Mouse (Mus musculus) heart, adult 9 months (tissue): ENCODE results near the gene Ube2j1.

Source experiments
- DNase-seq, 2 experiments: peaks; one replicate each; pipeline ENCODE4 v3.0.0; 2022; ENCODE audit warnings: low spot score in 2 of 2

Gene Ube2j1

DNA sequence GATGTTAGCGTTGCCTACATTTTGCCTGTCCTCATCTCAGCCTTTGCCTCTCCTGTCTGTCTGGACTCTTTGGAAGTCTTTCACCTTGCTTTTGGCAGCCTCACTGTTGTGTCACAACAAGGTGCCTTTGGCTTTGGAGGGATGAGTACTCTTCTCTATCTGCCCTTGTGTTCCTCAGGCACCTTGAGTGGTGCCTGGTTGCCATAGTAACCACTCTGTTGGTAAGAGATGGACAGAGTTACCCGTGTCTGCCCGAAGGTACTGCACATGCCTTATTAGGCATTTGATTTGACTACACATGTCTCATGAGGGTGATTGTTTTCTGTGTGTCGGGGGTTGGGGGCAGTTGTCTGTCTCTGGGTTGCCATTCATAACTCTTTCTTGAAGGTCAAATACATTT is 18.7 kb upstream of the Ube2j1 start:
- DNase-seq: no peak

DNA sequence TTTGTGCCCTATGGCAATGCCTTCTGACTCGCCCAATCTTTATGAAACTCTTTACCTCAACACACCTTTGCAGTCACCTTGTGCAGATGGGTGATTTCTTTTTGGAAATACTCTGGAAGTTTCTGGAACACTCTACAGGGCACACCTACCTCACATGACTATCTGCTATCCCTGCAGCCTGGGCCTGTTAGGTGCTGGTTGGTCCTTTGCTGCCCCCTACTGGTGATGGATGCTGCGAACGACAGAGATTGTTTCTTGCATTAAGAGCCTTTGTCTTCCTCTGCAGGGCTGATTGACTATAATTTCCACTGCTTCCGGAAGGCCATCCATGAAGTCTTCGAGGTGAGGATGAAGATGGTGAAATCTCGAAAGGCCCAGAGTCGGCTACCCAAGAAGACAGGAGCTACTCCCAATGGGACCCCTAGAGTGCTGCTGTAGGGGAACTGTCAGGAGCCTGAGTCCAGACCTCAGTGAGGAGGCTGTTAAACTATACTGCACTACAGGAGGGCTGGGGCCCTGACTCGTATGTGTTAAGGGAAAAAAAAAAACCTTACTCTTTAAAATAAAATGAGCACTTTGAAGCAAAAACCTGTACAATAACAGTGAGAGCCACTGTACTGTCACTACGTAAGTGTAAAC is 12.7 kb upstream of the Ube2j1 start:
- DNase-seq: peak; percentile 61 to 85

DNA sequence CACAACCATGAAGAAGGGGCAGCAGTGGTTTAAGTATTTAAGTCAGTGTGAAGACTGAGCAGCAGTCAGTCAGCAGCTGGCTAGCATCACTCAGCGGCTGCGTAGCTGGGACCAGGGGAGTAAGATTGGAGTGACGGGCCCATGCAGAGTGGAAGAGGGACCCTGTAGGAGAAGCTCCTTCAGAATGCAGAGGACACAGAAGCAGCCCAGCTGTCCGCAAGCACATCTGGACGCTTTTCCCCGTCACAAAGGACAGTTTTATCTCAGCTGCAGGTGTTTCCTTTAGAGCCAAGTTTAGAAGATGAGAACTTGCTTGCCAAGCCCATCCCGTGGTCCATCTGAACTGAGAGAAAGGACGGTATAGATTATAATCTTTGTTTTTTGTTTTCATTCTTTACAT is 6.8 kb upstream of the Ube2j1 start:
- no peak for DNase-seq

DNA sequence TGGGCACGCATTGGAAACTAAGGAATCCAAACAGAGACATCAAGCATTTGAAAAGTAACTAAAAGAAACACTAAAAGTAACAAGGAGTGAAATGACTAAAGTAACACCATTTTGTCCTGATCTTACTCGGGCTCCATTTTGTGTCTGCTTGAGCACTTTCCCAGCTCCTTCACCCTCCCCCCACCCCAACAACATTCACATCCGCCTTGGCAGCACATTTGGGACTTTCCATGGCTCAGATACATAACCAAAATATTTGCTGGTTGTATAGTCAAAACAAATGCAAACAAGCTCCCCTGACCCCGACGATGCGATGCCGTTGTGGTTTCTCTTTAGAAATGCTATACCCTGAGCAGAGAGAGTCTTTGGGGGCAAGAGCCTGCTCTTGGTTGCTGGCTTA is 2.1 kb upstream of the Ube2j1 start:
- no peak for DNase-seq

DNA sequence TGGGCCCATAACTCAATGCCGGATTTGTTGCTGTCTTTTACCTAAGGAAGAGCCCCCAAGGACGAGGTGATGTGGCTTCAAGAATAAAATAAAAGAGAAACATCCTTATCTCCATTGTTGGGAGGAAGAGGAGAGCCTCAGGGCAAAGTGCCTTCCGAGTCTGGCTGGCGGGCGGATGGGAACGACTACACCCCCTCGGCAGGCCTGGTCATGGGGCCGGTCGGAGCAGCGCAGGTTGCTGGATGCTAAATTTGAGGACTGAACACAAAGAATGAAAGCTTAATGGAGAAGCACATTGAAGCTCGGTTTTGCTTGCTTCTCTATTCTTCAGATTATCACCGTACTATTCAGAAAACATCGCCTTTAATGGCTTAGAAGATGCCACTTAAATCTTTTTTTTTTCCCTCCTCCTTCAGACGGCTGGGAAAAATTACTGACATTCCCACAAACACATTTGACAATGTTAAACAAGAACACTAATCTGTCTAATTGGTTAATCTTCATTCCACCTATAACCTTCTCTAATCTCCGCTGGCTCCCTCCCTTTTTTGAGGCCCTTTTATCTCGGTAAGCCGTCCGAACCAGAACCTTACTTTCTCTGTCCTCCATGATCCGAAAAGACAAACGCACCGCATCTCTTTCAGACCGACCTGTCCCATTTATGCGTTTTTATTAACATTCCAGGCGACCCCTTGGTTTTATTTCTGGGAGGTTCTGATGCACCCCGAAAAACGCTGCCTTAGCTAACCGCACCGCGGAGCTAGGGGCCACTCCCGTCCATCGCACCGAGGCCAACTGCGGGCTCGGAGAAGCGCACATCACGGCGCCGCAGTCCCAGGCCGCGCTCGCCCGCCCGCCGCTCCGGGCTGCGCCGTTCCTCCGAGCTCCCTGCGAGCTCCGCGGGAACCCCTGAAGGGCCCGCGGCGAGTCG is 687 bp upstream of the Ube2j1 start:
- no peak for DNase-seq

DNA sequence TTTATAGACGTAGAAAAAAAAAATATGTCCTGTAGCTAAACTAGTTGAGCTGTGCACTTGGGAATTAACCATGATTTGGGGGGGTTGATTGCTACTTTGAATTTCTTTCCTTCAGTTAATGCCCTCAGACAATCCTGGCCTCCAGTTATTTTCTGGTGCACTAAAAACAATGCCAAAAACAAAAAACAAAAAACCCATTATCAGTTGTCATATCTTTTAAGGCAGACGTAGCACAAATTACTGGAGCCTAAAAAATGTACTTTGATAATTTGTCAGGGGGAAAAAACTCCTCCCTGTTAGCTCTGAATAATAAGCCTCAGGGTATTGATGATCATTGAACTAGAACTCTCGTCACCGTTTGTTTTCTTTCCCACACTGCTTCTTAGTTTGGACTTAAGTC is 829 bp downstream of the Ube2j1 start:
- no peak for DNase-seq

DNA sequence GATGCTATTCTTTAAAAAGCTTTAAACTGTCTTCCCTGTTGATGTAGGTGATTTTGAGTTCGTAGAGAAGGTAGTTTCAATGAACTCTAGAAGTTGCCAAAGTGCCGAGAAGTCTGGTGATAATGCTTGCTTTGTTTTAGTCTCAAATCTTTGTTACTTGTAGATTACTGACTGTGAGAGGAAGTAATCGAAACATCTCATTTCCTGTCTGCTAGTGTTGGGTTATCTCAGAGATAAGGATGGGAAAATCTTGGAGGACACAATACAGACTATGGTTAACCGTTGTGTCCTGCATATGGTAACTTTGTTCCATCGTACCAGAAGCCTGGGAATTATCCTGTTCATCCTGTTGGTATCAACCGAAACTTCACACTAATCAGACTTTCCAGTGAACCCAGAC is 2.3 kb downstream of the Ube2j1 start:
- no peak for DNase-seq

DNA sequence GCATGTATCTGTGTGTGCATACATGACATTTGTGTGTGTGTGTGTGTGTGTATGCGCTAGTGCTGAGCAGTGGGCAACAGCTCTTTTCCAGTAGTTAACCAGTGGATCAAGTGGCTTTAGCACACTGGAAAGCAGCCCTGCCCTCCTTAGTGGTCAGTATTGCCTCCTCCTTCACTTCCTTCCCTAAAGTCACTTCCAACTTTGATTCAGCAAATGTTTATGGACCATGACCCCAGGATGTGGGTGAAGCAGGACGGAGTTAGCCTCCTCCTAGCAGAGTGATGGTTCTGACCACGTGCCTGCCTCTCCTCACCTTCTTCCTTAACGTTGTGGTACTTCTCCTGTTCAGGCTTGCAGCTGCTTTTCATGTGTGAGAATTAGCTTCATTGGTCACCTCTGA is 8.6 kb downstream of the Ube2j1 start:
- no peak for DNase-seq

DNA sequence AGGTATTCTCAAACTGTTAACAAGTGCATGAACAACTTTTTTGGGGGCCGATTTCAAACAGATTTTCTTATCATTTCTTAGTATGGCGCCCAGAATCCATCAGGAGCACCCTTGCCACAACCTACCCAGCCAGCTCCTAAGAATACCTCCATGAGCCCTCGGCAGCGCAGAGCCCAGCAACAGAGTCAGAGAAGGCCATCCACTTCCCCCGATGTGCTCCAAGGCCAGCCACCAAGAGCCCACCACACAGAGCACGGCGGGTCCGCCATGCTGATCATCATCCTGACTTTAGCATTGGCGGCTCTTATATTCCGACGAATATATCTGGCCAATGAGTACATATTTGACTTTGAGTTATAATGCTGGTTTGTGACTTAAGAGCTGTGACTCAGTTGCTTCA is 18.4 kb downstream of the Ube2j1 start:
- DNase-seq: no peak

DNA sequence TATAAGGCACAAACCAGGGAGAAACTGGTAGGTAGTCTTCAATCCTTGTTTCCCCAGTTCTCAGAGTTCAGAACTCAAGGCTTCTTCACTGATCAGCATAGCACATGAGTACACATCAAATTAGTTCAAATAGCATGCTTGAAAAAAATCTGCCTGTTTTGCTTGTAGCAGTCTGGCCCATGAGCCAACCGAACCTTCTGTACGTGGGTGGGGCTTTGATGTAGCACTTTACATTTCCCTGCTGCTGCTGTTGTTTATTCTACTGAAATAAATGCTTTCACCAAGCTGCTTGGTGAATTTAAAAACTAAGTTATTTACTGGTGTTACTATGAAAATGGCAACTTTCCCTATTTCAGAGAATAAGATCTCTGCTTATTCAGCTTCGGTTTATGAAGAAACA is 20.8 kb downstream of the Ube2j1 start:
- DNase-seq: no peak

DNA sequence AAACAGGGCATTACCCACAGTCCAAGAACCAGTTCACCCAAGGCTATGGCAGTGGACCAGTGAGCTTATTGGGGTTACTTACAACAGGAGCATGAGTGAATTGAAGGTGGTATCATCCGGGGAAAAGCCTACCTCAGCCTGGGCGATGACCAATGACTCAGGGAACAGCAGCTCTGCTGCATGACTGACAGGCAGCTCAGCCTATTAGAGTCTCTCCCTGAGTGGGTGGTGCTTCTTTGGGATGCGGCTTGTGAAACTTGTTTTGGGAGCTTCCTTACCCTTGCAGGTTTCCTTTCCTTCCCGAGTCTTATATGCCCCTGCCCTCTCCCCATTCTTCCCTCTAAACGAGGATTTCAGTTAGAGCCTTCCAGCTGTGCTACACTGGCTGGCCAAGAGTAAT is 21.4 kb downstream of the Ube2j1 start:
- DNase-seq: no peak

DNA sequence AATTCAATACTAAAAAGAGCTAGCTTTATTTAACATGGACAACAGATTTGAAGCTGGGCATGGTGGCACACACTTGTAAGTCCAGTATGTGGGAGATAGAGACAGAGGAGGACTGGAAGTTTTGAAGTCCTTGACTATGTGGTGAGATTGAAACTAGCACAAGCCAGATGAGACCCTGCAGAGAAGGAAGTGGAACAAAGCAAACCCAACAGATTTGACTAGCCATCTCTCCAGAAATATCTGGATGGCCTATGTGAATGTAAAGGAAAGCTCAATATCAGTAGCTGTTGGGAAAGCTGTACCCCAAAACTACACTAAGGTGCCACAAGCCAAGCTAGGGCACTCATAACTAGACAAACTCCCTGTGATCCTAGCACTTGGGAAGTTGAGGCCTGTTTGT is 23.2 kb downstream of the Ube2j1 start:
- no peak for DNase-seq

DNA sequence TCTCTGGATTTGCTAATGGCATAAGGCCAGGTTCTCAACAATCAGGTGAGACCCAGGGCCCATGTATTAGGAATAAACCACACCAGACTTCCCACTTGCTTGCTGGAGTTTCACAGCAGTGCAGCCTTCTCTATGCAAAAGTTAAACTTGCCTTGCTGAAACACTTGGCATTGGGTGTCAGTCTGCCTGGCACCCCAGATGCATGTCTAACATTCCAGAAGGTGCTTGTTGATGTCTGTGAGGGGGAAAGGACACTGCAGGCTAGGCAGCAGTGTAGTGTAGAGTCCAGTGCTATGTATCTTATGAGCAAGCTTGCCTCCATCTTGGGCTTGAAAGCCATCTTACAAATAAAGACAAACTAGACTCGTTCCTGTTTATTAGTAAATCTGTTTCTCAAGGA is 25.1 kb downstream of the Ube2j1 start:
- DNase-seq: peak in 1 of 2 experiments; percentile 17

DNA sequence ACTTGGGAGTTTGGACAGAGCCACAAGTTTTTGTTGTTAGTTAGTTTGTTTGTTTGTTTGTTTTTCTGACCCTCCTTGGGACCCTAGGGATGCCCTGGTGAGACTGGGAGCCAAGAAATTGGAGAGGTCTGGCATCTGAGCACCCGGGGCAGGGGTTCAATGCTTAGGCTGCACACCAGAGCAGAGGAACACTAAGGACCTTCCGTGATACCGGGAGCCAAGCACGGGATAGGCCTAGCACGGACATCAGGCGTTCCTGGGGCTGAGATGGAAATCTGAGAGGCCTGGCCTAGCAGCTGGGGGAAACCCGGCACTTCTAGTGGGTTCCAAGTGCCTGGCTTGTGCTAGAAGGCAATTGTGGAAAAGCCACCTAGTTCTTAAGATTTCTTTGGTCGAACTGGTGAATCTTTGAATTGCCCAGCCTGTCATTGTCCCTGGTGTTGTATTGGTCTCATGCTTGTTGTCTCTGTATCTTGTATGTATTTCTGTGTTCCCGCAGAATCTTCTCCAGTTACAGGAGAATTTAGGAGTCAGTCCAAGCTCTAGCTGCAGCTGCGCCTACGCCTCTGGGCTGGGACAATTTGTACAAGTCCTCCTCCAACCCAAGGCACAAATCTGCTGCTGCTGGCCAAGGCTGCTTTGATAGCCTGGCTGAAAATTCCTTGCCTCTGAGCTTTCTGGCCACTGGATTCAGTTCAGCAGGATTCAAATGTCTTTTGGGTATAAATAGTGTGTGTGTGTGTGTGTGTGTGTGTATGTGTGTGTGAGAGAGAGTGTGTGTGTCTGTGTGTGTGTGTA is 26.9 kb downstream of the Ube2j1 start:
- DNase-seq: peak; percentile 84 to 85

DNA sequence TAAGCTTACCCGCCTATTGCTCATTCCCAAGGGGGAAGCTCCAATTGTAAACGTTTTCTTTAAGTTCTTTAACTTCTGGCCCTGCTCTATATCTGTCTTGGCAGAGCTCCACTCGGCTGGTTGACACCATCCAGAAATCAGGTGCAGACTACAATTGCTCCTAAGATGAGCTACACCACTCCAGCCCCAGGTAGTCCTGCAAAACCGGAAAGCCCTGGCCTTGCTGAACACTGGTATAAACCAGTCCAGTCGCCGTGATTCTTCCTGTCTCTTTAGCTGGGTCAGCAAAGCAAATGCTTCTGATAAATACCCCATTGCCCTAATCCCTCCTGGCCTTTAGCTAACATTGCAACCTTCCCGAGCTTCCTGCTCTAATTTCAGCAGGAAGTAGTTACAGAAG is 29.9 kb downstream of the Ube2j1 start:
- no peak for DNase-seq

DNA sequence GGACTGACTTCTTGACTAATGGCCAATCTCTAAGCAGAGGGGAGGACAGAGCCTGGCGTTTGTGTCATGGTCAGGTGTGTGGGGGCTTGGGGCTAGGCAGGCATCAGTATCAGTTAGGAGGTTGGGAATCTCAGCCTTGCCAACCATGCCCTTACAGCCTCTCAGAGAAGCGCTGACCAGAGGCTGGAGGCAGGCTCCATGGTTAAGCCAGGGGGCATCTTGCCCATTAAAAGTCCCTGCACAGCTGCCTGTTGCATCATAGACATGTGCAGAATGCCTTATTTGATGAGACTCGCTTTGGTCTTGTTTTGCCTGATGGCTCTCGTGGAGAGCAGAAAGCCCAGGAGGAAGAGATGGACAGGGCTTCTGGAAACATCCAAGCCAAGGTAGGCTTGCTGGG is 31.8 kb downstream of the Ube2j1 start, which contains the start of gene Gabrr2:
Gene Gabrr2, plus strand, starts transcription at position 19 of the 400 bp plus-strand sequence.
- peak in 1 of 2 experiments; percentile 16 for DNase-seq

DNA sequence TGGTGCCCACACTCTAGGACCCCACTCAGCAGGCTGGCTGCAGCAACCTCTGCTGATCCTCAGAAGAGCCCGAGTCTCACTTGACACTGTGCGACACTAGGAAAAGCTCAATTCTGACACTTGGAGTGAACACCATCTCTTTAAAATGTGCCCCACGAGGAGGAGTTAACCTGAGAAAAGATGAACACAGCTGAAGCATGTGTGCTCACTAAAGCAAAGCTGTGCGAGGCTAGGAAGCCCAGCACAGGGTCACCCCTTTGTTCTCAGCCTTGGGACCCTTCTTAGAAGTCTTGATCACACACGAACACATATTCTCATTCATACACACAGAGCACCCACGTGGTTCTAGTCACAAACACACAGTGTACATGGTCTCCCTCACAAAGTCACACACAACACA is 33.8 kb downstream of the Ube2j1 start:
- DNase-seq: no peak

DNA sequence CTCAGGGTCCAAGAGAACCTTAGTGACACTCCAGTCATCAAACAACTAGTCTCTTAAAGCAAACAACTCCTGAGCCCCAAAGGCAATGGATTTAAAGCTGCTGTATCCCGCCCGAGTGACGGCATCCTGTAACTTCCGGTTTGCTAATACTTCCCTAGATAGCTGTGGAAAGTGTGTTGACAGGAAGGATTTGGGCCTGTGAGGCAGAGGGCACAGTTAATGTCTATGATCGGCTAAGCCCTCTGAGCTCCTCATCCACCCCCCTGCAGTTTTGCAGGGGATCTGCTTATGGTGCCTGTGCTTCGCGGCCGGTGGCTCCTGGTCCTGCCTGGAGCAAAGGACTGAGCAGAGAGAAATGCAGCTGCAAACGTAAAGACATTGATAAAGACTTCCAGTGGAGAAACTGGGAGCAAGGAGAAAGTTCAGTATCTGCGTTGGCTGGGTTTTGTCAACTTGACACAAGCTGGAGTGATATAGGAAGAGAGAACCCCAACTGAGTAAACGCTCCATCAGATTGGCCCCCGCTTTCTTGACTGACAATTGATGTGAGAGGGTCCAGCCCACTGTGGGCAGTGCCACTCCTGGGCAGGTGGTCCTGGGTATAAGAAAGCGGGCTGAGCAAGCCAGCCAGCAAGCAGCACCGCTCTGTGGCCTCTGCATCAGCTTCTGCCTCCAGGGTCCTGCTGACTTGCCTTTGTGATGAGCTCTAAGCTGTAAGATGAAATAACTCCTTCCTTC is 35.2 kb downstream of the Ube2j1 start:
- no peak for DNase-seq

DNA sequence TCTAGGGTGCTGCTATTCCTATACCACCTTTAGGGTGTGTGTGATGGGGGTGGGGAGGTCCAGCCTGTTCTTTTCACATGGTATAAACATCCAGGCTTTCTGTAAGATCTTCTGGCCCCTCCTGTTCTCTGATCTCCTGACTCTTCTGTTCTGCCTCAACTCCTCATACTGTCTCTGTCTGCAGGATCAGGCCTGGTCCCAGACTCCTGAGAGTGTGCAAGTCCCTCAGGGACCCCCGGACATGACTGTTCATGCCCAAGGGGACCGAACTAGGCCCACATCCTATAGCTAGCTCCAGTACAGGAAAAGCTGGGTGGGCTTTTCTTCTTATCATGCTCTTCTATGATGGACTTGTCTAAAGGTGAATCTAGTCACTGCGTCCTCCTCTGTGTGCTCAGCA is 36.1 kb downstream of the Ube2j1 start:
- no peak for DNase-seq

DNA sequence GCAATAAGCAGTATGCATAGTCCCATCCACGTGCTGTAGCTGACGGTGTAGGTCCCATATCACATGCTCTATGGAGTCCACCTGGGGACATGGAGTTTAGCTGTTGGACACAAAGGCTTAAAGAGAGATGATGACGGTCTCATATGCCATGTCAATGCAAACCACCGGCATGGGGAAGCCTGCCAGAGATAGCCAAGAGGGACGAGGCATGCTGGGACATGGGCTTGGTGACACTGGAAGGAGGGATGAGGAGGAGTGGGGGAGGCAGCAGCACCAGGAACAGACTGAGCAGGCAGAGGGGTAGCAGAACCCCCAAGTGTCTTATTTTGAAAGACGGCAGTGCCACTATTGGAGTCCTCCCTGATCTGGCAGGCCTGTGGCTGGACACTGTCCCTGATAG is 36.6 kb downstream of the Ube2j1 start:
- no peak for DNase-seq

DNA sequence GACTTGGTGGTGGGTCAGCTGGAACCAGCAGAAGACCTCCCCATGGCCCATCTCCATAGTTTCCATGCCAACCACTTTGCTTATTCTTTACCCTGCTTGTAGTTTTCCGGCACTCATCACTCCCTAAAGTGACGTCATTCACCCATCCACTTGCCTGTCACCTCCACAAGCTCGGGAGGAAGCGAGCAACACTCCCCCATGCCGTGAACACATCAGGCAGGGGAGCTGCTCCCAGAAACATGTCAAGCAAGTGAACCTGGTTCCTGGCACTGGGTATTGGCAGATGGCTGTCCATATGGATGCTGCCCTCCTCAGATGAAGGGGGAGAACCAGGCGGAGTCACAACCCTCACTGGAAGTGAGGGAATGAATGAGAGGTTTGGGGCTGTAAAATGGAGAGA is 37.7 kb downstream of the Ube2j1 start:
- no peak for DNase-seq

DNA sequence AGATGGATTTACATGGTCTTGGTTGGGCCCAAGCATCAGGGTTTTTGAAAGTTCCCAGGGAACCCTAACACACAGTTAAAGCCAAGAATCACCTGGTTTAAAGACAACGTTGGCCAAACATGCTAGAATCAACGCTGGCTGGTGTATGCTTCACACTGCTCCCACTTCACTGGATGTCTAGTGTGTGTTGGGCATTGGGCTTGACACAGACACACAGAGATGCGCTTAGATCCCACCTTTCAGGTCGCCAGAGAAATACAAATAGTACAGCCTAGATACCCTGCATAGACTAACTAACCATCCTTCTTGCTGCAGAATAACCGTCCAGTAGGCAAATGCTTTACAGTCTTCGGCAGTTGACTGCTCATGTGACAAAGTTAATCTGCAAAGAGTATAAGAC is 39.1 kb downstream of the Ube2j1 start:
- no peak for DNase-seq
